Mouse (Mus musculus) skeletal muscle tissue, adult 2 months (tissue): ENCODE measurements around the gene Riiad1.

Source experiments
- DNase-seq: peaks from one replicate; pipeline ENCODE4 v3.0.0-alpha.2; 2012; ENCODE audit warnings: low read depth, low spot score

The Riiad1 gene

GRCm38 (mm10) chr3:94463926-94464578 lies 16.1 kb downstream of the Riiad1 start:
- DNase-seq = no peak

- DNase-seq = no peak
Observed at GRCm38 (mm10) chr3:94459834-94460233, 20.3 kb downstream of the Riiad1 start.

GRCm38 (mm10) chr3:94457055-94457454 lies 23.1 kb downstream of the Riiad1 start:
- no peak for DNase-seq

GRCm38 (mm10) chr3:94456529-94457000 lies 23.6 kb downstream of the Riiad1 start:
- DNase-seq = peak; percentile 81

GRCm38 (mm10) chr3:94449377-94449776 lies 30.8 kb downstream of the Riiad1 start:
- no peak for DNase-seq

- DNase-seq = no peak
Observed at GRCm38 (mm10) chr3:94443597-94443964, 36.6 kb downstream of the Riiad1 start, which contains the start of gene Oaz3. Oaz3 (minus strand) TSS chr3:94443915.

- peak; percentile 95 for DNase-seq
Observed at GRCm38 (mm10) chr3:94442951-94443596, 37.1 kb downstream of the Riiad1 start, which contains the start of gene Mrpl9. Mrpl9 (plus strand) TSS chr3:94443318.

GRCm38 (mm10) chr3:94441182-94441581 lies 39.0 kb downstream of the Riiad1 start:
- no peak for DNase-seq

GRCm38 (mm10) chr3:94436420-94436819 lies 43.7 kb downstream of the Riiad1 start:
- DNase-seq = no peak

GRCm38 (mm10) chr3:94434305-94434704 lies 45.8 kb downstream of the Riiad1 start:
- no peak for DNase-seq

- no peak for DNase-seq
Observed at GRCm38 (mm10) chr3:94430980-94431379, 49.2 kb downstream of the Riiad1 start.
